Mouse (Mus musculus): Measurements from ENCODE around the gene Commd1.

Gene Commd1

GRCm38 (mm10) chr11:22990393-22991126, 8.4 kb upstream of the Commd1 start, which contains the start of gene Cct4:
Cct4 (plus strand) TSS chr11:22990519.
- DNase-seq (ENCODE audit: extremely low spot score, low read depth, low spot score) = no peak

GRCm38 (mm10) chr11:22989786-22990185, 7.6 kb upstream of the Commd1 start:
- no peak for DNase-seq (ENCODE audit: extremely low spot score, low read depth, low spot score)

- DNase-seq (ENCODE audit: extremely low spot score, low read depth, low spot score) = no peak
Observed at GRCm38 (mm10) chr11:22987357-22987756, 5.2 kb upstream of the Commd1 start.

GRCm38 (mm10) chr11:22985510-22985909, 3.3 kb upstream of the Commd1 start:
- DNase-seq (ENCODE audit: extremely low spot score, low read depth, low spot score) = no peak

GRCm38 (mm10) chr11:22982846-22983245, 664 bp upstream of the Commd1 start:
- no peak for DNase-seq (ENCODE audit: extremely low spot score, low read depth, low spot score)

GRCm38 (mm10) chr11:22981543-22981950, 635 bp downstream of the Commd1 start:
- no peak for DNase-seq (ENCODE audit: extremely low spot score, low read depth, low spot score)

GRCm38 (mm10) chr11:22981041-22981440, 1.1 kb downstream of the Commd1 start:
- DNase-seq (ENCODE audit: extremely low spot score, low read depth, low spot score) = no peak

GRCm38 (mm10) chr11:22979221-22979620, 3.0 kb downstream of the Commd1 start:
- DNase-seq (ENCODE audit: extremely low spot score, low read depth, low spot score) = no peak

- DNase-seq (ENCODE audit: extremely low spot score, low read depth, low spot score) = no peak
Observed at GRCm38 (mm10) chr11:22978711-22979110, 3.5 kb downstream of the Commd1 start.

- DNase-seq (ENCODE audit: extremely low spot score, low read depth, low spot score) = no peak
Observed at GRCm38 (mm10) chr11:22978215-22978614, 4.0 kb downstream of the Commd1 start.

- no peak for DNase-seq (ENCODE audit: extremely low spot score, low read depth, low spot score)
Observed at GRCm38 (mm10) chr11:22973599-22973998, 8.6 kb downstream of the Commd1 start.

- DNase-seq (ENCODE audit: extremely low spot score, low read depth, low spot score) = peak; percentile 58
Observed at GRCm38 (mm10) chr11:22972746-22973526, 9.2 kb downstream of the Commd1 start.

GRCm38 (mm10) chr11:22971835-22972709, 10.1 kb downstream of the Commd1 start, which contains the start of gene Zrsr1:
Zrsr1 (plus strand) TSS chr11:22972005.
- no peak for DNase-seq (ENCODE audit: extremely low spot score, low read depth, low spot score)

- no peak for DNase-seq (ENCODE audit: extremely low spot score, low read depth, low spot score)
Observed at GRCm38 (mm10) chr11:22970546-22970945, 11.6 kb downstream of the Commd1 start.

GRCm38 (mm10) chr11:22969486-22969885, 12.7 kb downstream of the Commd1 start:
- no peak for DNase-seq (ENCODE audit: extremely low spot score, low read depth, low spot score)

- DNase-seq (ENCODE audit: extremely low spot score, low read depth, low spot score) = no peak
Observed at GRCm38 (mm10) chr11:22965503-22965902, 16.7 kb downstream of the Commd1 start.

GRCm38 (mm10) chr11:22964401-22964800, 17.8 kb downstream of the Commd1 start:
- no peak for DNase-seq (ENCODE audit: extremely low spot score, low read depth, low spot score)

GRCm38 (mm10) chr11:22962101-22962500, 20.1 kb downstream of the Commd1 start:
- DNase-seq (ENCODE audit: extremely low spot score, low read depth, low spot score) = no peak

GRCm38 (mm10) chr11:22957791-22958374, 24.3 kb downstream of the Commd1 start:
- no peak for DNase-seq (ENCODE audit: extremely low spot score, low read depth, low spot score)

GRCm38 (mm10) chr11:22956830-22957229, 25.4 kb downstream of the Commd1 start:
- DNase-seq (ENCODE audit: extremely low spot score, low read depth, low spot score) = no peak

- DNase-seq (ENCODE audit: extremely low spot score, low read depth, low spot score) = no peak
Observed at GRCm38 (mm10) chr11:22956346-22956745, 25.8 kb downstream of the Commd1 start.
